Mouse (Mus musculus) embryonic stem cell, embryonic (primary cell): ENCODE measurements at regions not wholly inside any gene's neighbourhood (a gene's known extent, or its start where the extent isn't known, plus 50 kb on each side); places are given as distances from the start of the nearest gene placed in this dataset.

ENCODE experiments used
- CTCF ChIA-PET, 4 experiments: fragments of 300-600 bp in 2 of 4; fragments of 350-600 bp in 2 of 4; sonication (Branson Sonifier 250); formaldehyde crosslinking; loops; one replicate each; lab custom pipeline; 2022; ENCODE audit warnings: inconsistent platforms in 2 of 4; lab: Charles Lee
- POLR2A ChIA-PET, 4 experiments: fragments of 300-600 bp in 2 of 4; fragments of 350-600 bp in 2 of 4; sonication (Branson Sonifier 250); formaldehyde crosslinking; loops; one replicate each; lab custom pipeline; 2022; ENCODE audit warnings: antibody characterized with exemption in 4 of 4, inconsistent platforms in 1 of 4; lab: Charles Lee

- ChIA-PET POLR2A (interaction anchor here in 1 of 4 experiments (0.6 kb wide), 1 partner anchor 193 kb away, joined by 3 read pairs; no protein-coding TSS in a partner anchor), CTCF (no interaction called here)
Measured at GRCm38 (mm10) chr13:86657051-86657450, 610.3 kb upstream of the Cox7c start.

GRCm38 (mm10) chr13:86621761-86622160 lies 575.1 kb upstream of the Cox7c start:
- POLR2A ChIA-PET = no interaction called here
- CTCF ChIA-PET = no interaction called here

- ChIA-PET POLR2A (no interaction called here), CTCF (no interaction called here)
Measured at GRCm38 (mm10) chr13:86602015-86602414, 555.3 kb upstream of the Cox7c start.

GRCm38 (mm10) chr13:86595126-86595525 lies 548.4 kb upstream of the Cox7c start:
- ChIA-PET CTCF (no interaction called here), POLR2A (no interaction called here)

- POLR2A ChIA-PET = no interaction called here
- CTCF ChIA-PET = interaction anchor here in 1 of 4 experiments (0.6 kb wide), 1 partner anchor 819 kb away, joined by 3 read pairs; no protein-coding TSS in a partner anchor
Measured at GRCm38 (mm10) chr13:86571901-86572300, 525.2 kb upstream of the Cox7c start.

- POLR2A ChIA-PET = no interaction called here
Measured at GRCm38 (mm10) chr13:86555596-86555995, 508.9 kb upstream of the Cox7c start.

More at GRCm38 (mm10) chr13:86555596-86555995, 508.9 kb upstream of the Cox7c start:
- CTCF ChIA-PET = no interaction called here
